Mouse (Mus musculus) CH12.LX (cell line): ENCODE data around the gene Stard13.

Source experiments
- CHD2 ChIP-seq: IDR thresholded peaks from 2 replicates; pipeline ENCODE4 v1.6.1; 2011; ENCODE audit warnings: low read length, improper control_type of control experiment
- CTCF ChIP-seq, 2 experiments: IDR thresholded peaks in 1 of 2; conservative IDR thresholded peaks in 1 of 2; 2 replicates each; pipeline ENCODE4 v1.5.1; 2011 to 2012; ENCODE audit warnings: low read depth in 2 of 2, low read length in 2 of 2, improper control_type of control experiment in 1 of 2, inconsistent platforms in 1 of 2, mild to moderate bottlenecking in 1 of 2, moderate library complexity in 1 of 2
- EP300 ChIP-seq: IDR thresholded peaks from 2 replicates; pipeline ENCODE4 v1.6.1; 2011; ENCODE audit warnings: low read length, improper control_type of control experiment
- HCFC1 ChIP-seq: IDR thresholded peaks from 2 replicates; pipeline ENCODE4 v1.6.1; 2012; ENCODE audit warnings: low read depth, mild to moderate bottlenecking, inconsistent platforms, low read length, improper control_type of control experiment
- JUN ChIP-seq: IDR thresholded peaks from 2 replicates; pipeline ENCODE4 v1.6.1; 2011; ENCODE audit warnings: low read depth, mild to moderate bottlenecking, low read length, improper control_type of control experiment, moderate library complexity; ENCODE audit not compliant: insufficient read depth
- MEF2A ChIP-seq: IDR thresholded peaks from 2 replicates; pipeline ENCODE4 v1.6.1; 2014; ENCODE audit warnings: low read depth, mild to moderate bottlenecking, inconsistent platforms, low read length, improper control_type of control experiment, borderline replicate concordance
- MYC ChIP-seq: IDR thresholded peaks from 2 replicates; pipeline ENCODE4 v1.6.1; 2011; ENCODE audit warnings: low read depth, mild to moderate bottlenecking, improper control_type of control experiment, low read length
- POLR2A ChIP-seq: IDR thresholded peaks from 2 replicates; pipeline ENCODE4 v1.6.1; 2011; ENCODE audit warnings: low read depth, mild to moderate bottlenecking, improper control_type of control experiment, low read length
- SMC3 ChIP-seq: IDR thresholded peaks from 2 replicates; pipeline ENCODE4 v1.6.1; 2011; ENCODE audit warnings: low read depth, low read length, improper control_type of control experiment

DNA sequence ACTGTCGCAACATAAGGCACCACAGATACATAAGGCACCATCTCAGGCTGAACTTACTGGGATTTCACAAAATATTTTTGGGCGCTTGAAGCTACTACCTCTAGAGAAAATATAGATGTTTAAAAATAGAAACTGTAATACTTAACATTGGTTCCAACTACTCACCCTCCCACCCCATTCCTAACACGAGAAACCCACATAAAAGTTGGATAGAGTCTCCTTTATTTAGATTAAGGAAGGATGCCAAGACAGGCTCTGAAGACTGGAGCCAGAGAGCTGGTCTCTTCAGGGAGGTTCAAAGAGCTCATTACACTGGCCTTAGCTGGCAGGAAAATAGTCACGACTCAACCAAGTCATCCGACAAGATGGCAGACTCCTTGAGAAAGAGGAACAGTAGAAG is 167.6 kb downstream of the Stard13 start:
- no peak for TF ChIP-seq MYC
- TF ChIP-seq HCFC1 = no peak
- TF ChIP-seq CTCF (conservative IDR thresholded peaks at IDR 0.05 in 1 of 2, IDR thresholded peaks at IDR 0.05 in 1 of 2; ENCODE audit: low read depth in 2 of 2, low read length in 2 of 2) = no peak
- no peak for TF ChIP-seq CHD2
- no peak for TF ChIP-seq EP300
- no peak for TF ChIP-seq JUN
- no peak for TF ChIP-seq POLR2A
- no peak for TF ChIP-seq MEF2A
- TF ChIP-seq SMC3 = no peak
